Mouse (Mus musculus) cerebellum, postnatal 36 days (tissue): ENCODE measurements at regions not wholly inside any gene's neighbourhood (a gene's known extent, or its start where the extent isn't known, plus 50 kb on each side); places are given as distances from the start of the nearest gene placed in this dataset.
"Not testable (repeated sequence)": the region's sequence is repeated elsewhere in the genome, so short reads cannot be mapped to it uniquely, and the experiment has no call there.

ENCODE experiments used
- DNase-seq, 2 experiments: peaks; one replicate each; pipeline ENCODE4 v3.0.0; 2021 to 2022; ENCODE audit warnings: mixed read lengths in 2 of 2

DNA sequence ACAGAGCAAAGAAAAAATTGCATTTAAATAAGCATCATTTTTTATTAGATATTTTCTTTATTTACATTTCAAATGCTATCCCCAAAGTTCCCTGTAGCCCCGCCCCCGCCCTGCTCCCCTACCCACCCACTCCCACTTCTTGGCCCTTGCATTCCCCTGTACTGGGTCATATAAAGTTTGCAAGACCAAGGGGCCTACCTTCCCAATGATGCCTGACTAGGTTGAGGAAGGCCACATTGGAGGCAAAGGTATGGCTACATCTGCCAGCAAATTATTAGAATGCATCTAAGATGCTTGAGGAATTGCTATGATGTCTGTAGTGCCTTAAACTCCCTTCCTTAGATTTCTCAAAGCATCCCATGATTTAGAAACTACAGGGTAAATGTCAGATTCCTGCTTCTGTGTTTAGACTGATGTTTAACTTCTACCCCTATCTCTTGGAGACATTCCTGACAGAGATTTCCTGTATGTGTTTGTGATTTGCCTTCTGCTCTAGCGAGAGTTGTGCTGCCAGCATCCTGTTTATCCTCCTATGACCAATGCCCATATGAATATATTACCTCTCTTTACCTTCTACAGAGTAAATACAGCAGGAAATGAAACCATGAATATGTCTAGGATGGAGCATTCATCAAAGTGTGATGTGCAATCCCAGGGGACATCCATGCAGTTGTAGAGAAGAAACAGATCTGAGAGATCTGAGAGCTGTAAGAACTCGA, 956.2 kb downstream of the Diaph3 start:
- DNase-seq = no peak

DNA sequence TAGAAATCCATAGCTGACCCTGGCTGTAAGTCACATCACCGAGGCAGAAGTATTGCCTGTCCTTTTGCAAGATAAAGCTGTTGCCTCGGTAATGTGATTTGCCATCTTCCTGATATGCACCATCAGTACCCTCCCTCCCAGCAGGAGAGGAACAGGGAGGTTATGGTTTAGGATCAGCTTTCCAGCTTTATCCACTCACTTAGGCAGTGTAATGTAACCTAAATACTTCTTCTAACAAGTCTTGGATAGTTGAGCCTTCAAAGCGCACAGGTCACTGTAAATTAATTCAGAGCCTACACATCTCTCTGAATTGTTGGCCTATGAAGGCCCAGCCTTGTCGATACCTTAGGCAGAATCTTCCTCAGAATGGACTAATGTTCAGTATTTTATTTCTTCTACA, 962.5 kb downstream of the Diaph3 start:
- DNase-seq = no peak

GRCm38 (mm10) chr14:86171118-86171517, 969.9 kb downstream of the Diaph3 start:
- DNase-seq = no peak

GRCm38 (mm10) chr14:86159151-86159550, 981.9 kb downstream of the Diaph3 start:
- DNase-seq = no peak

GRCm38 (mm10) chr14:86154688-86155087, 986.3 kb downstream of the Diaph3 start:
- DNase-seq = no peak

DNA sequence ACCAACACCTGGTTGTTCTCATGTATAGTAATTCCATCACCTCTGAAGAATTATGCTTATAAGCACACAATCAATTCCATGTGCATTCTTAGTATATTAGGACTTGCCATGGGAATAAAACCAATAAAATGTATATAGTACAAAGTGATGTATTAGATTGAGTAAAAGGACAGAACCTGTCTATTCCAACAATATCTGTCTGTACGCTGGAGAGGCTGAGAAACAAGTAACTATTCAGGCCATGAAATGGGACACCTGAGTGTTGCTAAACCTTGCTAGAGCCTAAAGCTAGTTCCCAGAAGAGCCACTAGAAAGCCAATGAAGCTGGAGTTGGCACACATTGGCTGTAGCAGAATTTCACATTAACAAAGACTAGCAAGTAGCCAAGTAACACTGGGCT, 989.8 kb downstream of the Diaph3 start:
- no peak for DNase-seq

DNA sequence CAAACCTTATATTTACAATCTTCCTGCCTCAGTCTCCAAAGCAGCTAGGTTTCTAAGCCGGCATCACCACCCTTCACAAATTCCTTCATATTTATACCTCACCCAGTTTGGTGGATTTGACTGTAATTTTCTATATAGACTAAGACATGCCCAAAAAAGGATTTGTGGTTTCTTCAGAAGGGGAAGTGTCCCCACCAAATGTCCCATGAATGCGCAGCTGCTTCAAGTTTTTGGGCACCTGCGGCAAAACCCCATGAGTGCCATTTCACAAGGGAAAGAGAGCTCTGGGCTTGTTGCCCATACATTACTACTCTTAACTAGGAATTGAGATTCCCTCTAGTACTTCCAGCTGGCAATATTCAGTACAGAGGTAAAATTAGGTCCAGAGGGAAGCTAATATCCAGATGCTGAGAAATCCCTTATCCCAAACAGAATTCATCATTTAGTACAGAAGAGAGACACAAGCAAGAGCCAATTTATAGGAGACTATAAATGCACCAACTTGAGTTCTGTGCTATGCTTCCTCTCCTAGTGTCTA, 990.6 kb downstream of the Diaph3 start:
- DNase-seq = no peak

GRCm38 (mm10) chr14:86115254-86116057, 1025.6 kb downstream of the Diaph3 start:
- DNase-seq = no peak

- no peak for DNase-seq
Observed at GRCm38 (mm10) chr14:86101497-86101896, 1039.5 kb downstream of the Diaph3 start.

DNA sequence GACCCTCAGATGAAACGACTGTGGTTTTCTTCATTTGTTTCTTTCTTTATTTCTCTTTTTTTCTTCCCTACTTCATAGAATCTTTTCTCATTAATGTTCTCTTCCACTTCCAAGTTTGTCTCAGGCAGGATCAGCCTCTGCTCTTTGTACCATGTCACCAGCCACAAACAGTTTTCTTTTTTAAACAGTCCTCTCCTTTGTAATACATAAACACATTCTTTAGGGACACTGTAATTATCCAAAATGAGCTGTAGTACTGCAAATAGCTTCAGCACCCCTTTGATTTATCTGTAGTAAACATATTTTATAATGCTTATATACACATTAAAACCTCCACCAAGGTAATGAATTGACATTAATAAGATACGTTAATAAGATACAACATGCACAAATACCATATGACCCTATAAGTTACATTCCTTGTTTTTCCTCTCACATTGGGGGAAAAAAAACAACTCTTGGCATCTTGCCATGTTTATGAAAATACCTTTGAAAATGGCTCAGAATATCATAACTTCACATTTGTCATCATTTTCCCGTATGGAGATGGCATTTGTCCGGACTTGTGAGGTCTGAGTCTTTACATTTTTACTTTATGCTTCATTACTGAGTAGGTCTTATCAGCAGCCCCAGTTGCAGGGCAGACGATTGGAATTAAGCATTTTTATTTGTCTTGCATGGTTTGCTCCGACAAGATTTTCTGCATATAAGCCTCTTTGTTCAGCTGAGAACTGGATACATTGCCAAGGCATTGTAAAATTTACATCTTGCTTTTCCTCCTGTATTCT, 1070.5 kb downstream of the Diaph3 start:
- no peak for DNase-seq

- DNase-seq = no peak
Observed at GRCm38 (mm10) chr14:86069329-86069728, 1071.7 kb downstream of the Diaph3 start.

DNA sequence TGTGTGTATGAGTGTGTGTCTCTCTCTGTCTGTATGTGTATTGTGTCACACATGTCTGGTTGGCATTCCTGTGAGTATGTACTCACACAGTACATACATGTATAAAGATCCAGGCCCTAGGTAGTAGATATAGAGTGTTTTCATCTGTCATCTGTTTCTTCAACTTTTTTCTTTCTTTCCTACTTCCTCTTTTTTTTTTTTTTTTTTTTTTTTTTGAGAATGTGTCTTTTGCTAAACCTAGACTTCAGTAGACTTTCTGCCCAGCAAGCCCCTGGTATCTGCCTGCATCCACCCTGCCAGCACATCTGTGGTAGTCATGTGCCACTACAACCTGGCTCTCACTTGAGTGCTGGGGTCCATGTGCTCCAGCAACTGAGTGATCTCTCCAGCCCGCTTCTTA, 1073.3 kb downstream of the Diaph3 start:
- no peak for DNase-seq

- no peak for DNase-seq
Observed at GRCm38 (mm10) chr14:86063620-86063943, 1077.5 kb downstream of the Diaph3 start.

- DNase-seq = no peak
Observed at GRCm38 (mm10) chr14:86062885-86063619, 1078.0 kb downstream of the Diaph3 start.

DNA sequence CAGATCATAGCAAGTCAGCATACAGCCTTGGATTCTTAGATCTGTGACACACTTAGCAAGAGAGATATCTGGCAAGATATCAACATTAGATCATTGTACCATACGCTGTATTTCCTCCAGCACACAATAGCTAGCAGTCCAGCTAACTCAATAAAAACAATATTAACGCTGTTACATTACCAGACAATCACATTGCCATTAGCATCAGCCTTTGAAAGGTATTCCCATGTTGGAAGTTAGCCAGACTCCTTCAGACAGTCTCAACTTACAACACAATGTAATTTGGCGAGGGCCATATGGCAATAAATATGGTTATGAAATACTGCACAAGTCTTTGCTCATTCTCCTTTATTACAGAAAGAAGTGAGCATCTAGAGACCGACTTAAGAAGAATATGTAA, 1084.0 kb downstream of the Diaph3 start:
- no peak for DNase-seq

DNA sequence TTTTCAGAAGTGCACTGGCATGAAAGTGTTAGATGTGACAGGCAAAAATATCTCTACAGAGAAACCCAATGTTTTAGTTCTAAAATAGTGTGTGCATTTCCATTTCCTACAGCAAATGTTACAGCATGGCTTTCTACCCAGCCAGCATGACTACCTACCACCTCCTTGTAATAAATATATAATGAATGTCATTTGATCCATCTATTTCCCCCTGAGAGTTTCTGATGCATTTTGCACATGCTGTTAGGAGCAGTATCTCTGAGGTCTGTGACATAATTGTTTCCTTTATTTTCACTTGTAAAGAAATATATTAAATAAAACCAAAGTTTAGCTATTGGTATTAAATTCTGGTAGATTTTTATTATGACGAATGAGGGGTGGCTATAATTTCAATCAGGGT, 1086.4 kb downstream of the Diaph3 start:
- DNase-seq = no peak

DNA sequence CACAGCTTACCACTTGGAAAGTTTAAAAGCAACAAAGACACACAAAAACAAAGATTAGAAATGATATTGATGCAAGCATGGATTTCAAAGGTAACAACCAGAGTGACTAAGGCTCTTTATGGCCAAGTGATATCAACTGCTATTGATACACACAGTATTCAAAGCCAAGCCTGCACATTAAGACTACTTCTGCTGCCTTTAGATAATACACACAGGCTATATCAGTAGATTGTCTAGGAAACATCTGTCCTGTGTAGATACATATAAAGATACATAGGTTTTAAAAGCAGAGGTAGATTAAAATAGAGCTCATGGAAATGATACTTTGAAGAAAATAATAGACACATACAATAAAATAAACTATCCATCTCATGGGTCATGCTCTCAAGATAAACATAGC, 1111.6 kb downstream of the Diaph3 start:
- no peak for DNase-seq

DNA sequence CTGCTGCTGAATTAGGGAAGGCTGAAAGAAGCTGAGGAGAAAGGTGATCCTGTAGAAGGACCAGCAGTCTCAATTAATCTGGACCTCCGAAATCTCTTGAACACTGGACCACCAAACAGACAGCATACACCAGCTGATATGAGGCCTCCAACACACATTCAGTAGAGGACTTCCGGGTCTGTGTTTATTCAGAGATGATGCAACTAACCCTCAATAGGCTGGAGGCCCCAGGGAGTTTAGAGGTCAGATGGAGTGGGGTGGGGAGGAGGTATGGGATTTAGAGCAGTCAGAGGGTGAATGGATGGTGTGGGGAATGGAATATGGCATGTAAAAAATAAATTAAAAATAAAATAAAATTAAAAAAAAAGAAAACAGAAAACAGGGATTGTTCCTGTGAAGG, 1123.4 kb downstream of the Diaph3 start:
- not testable (repeated sequence) for DNase-seq
